Mouse (Mus musculus): ENCODE data around the gene Gm17428.
A peak's percentile ranks its signal among the peaks of the same experiment; 100 is the strongest.

DNA sequence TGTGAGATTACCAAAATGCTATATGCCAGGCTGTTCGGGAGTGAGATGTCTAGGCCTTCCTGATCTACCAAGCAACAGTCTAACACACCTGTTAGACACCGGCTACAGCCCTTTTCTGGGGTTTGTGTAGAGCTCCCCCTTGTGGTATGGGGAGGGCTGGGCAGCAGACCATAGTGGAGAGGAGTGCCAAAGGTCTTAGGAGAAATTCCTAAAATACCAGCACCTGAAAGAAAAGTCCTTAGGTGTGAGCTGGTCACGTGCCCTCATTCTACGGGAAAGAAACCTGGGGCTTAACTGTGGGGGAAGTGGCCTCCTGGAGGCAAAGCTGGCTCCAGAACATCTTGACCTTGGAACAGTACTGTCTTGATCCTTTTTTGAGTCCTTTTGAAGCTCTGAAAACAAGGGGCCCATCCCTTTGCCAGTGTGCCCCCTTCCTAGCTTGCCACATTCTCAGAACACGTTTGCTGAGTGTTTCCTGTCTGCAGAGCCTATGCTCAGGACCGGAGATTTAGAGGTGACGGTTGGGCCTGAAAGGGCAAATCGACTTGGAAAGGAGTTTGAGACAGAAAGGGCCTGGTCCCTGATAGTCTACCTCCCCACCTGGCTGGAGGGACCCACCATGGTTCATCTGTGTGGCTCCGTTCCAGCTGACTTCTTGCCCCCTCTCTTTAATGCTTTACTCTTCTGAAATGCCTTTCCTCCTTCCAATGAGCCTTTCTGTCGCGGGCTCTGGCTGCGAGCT is 37.1 kb upstream of the Gm17428 start:
- TF ChIP-seq CTCF (IDR thresholded peaks at IDR 0.05; ENCODE audit: borderline replicate concordance, insufficient read depth, low read length) (peak; percentile 46; the same call in 1 of the 2 replicates), POLR2A (IDR thresholded peaks at IDR 0.05; ENCODE audit: low read depth, low read length) (no peak)

Measured in embryonic fibroblast, embryonic 13.5 days (primary cell).